Mouse (Mus musculus) gastrocnemius, adult 2 months (tissue): ENCODE measurements around the gene Mrpl48. TPM values are rescaled to one million over a fixed set of nuclear protein-coding genes. Genes with fewer than 3 reads are reported as not detected.
A peak's percentile ranks its signal among the peaks of the same experiment; 100 is the strongest.

Experiments
- DNase-seq: peaks from one replicate; pipeline ENCODE4 v3.0.0; 2022
- H3K27ac ChIP-seq: fragments of 200-600 bp; 2 replicates; pipeline ENCODE4 v1.8.1; 2022; ENCODE audit warnings: mild to moderate bottlenecking
- H3K4me3 ChIP-seq: fragments of 200-600 bp; 2 replicates; pipeline ENCODE4 v1.8.1; 2022; ENCODE audit warnings: mild to moderate bottlenecking, moderate library complexity
- CTCF ChIP-seq: fragments of 200-600 bp; IDR thresholded peaks from 2 replicates; pipeline ENCODE4 v1.8.1; 2022; ENCODE audit warnings: antibody characterized with exemption, mild to moderate bottlenecking, moderate library complexity
- intact Hi-C: fragments of 180-260 bp; cut with DNase I; formaldehyde crosslinking; loops from one replicate; pipeline ENCODE4 v1.15.1; 2025
- long read RNA-seq, 2 experiments: library from polyadenylated mRNA; stranded (forward); transcript quantifications; one replicate each; pipeline ENCODE4 v2.0.0; 2021
- total RNA-seq, 2 experiments: library from RNA; stranded (reverse); gene quantifications; 2 replicates each; pipeline ENCODE4 v1.2.3; 2021

Mrpl48 gene
- 10 to 100 TPM; 55.0 to 60.2 TPM for total RNA-seq
- long read RNA-seq, experiment 1, full-length matches to known transcripts: 66 of 73 reads
- long read RNA-seq, experiment 1, partial matches to known transcripts: 1 of 73 reads
- long read RNA-seq, experiment 1, other reads (novel, unspliced or antisense): 6 of 73 reads
- long read RNA-seq, experiment 2, full-length matches to known transcripts: 65 of 72 reads
- long read RNA-seq, experiment 2, partial matches to known transcripts: 1 of 72 reads
- long read RNA-seq, experiment 2, other reads (novel, unspliced or antisense): 6 of 72 reads

GRCm38 (mm10) chr7:100608130-100608741 is at the start of gene Mrpl48:
Gene Mrpl48 (minus strand): TSS chr7:100608301.
- intact Hi-C loops: no loop called here
- Histone ChIP-seq H3K27ac (peak within 1 kb of the TSS; percentile 96), H3K4me3 (peak within 1 kb of the TSS; percentile 100)
- TF ChIP-seq CTCF: no peak
- DNase-seq: peak; percentile 84

DNA sequence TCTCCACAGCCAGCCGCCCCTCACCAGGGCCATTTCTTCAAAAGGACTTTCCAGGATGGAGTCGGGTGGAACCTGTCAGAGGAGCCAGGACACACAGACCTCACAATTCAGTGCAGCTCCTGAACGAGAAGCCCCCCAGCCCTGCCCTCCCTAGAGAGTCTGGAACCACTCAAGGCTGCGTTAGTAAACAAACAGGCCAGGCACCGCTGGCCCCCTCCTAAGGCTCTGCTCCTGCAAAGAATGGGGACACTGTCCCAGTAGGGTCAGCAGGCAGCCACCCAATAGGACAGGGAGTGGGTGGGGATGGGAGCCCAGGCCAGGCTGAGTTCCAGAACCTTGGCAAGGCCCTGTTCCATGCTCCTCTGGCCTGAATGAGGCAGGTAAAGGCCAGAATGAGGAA is 48.6 kb upstream of the Mrpl48 start:
- H3K27ac ChIP-seq: peak overlapping the region; percentile 77
- H3K4me3 ChIP-seq: peak overlapping the region; percentile 31; the same call in 1 of the 2 replicates
- DNase-seq: peak; percentile 64
- TF ChIP-seq CTCF: no peak
- intact Hi-C loops: no loop called here

GRCm38 (mm10) chr7:100654441-100654840 is 46.3 kb upstream of the Mrpl48 start:
- DNase-seq: no peak
- intact Hi-C loops: no loop called here
- H3K4me3 ChIP-seq: no peak overlapping the region
- peak overlapping the region; percentile 28; the same call in 1 of the 2 replicates for H3K27ac ChIP-seq
- no peak for TF ChIP-seq CTCF

- DNase-seq: no peak
- TF ChIP-seq CTCF: no peak
- Histone ChIP-seq H3K4me3 (no peak overlapping the region), H3K27ac (0 out of 2 replicates have a peak overlapping the region, but pooled peaks have one; percentile 28)
- intact Hi-C loops: no loop called here
Observed at GRCm38 (mm10) chr7:100653480-100654266, 45.6 kb upstream of the Mrpl48 start.

DNA sequence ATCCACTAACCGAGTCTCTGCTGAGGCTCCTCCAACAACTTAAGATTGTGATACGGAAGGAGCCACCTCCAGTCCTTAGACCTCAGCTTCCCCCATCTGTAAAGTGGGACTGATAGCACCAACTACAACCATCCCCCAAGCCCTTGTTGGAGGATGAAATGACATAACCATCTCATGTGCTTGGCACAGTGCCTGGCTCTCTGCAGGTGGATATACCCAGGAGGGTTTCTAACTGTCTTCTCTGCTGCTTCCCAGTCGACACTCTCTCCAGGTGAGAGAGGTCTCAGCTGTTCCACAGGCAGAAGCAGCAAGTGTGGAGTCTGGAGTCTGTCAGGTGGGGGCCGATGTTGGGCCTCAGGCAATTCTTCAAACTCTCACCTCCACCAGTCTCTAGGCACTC is 42.9 kb upstream of the Mrpl48 start:
- intact Hi-C loops: no loop called here
- no peak for DNase-seq

GRCm38 (mm10) chr7:100650421-100650820 is 42.3 kb upstream of the Mrpl48 start:
- no peak overlapping the region for H3K4me3 ChIP-seq
- TF ChIP-seq CTCF: no peak
- H3K27ac ChIP-seq: peak overlapping the region; percentile 35; the same call in 1 of the 2 replicates
- DNase-seq: no peak
- intact Hi-C loops: no loop called here

More for the DNA sequence above, 42.9 kb upstream of the Mrpl48 start:
- H3K4me3 ChIP-seq: no peak overlapping the region
- peak overlapping the region; percentile 35; the same call in 1 of the 2 replicates for H3K27ac ChIP-seq
- no peak for TF ChIP-seq CTCF

GRCm38 (mm10) chr7:100649826-100650225 is 41.7 kb upstream of the Mrpl48 start:
- no peak for DNase-seq
- intact Hi-C loops: no loop called here
- peak overlapping the region; percentile 35 for H3K27ac ChIP-seq
- no peak for TF ChIP-seq CTCF
- no peak overlapping the region for H3K4me3 ChIP-seq

DNA sequence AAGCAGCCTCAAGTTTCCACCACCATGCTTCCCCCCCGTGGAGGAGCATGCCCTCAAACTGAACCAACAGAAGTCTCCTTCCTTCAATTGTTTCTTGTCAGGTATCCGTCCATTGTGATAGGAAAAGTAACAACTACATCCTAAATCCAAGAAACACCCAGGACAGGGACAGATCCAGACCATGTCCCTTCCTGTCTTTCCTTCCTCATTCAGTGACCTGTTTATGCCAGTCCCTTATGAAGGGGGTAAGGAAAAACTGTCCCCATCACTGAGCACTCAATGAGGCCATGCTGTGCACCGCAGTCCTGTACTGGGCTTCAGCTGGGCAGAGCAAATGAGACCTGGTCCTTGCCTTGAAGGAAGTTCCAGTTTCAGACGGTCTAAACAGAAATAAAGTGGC is 41.0 kb upstream of the Mrpl48 start:
- intact Hi-C loops: no loop called here
- DNase-seq: no peak
- no peak overlapping the region for H3K4me3 ChIP-seq
- no peak for TF ChIP-seq CTCF
- peak overlapping the region; percentile 35 for H3K27ac ChIP-seq

GRCm38 (mm10) chr7:100645147-100645546 is 37.0 kb upstream of the Mrpl48 start:
- TF ChIP-seq CTCF: peak; percentile 80
- intact Hi-C loops: loop anchor here (1.0 to 2.0 kb wide), 2 partner anchors 18 to 40 kb away; no protein-coding TSS in a partner anchor
- peak; percentile 76 for DNase-seq
- Histone ChIP-seq H3K27ac (no peak overlapping the region), H3K4me3 (no peak overlapping the region)

DNA sequence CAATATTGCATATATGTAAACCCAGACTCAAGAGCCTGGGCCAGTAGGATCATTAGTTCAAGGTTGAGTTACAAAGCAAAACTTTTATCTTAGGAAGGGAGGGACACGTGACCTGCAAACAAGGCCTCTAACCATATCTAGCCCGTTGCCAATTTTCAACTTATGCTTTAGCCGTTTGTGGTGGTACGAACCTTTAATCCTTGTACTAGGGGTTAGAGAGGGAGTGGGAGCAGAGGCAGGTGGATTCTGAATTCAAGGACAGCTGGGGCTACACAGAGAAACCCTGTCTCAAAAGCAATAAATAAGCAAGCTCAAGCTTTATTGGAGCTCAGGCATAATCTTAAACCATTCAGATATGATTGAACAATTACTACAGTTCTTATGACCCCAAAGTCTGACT is 34.3 kb upstream of the Mrpl48 start:
- TF ChIP-seq CTCF: no peak
- intact Hi-C loops: no loop called here
- Histone ChIP-seq H3K27ac (no peak overlapping the region), H3K4me3 (no peak overlapping the region)
- DNase-seq: no peak

GRCm38 (mm10) chr7:100637657-100638056 is 29.6 kb upstream of the Mrpl48 start:
- no peak overlapping the region for H3K27ac ChIP-seq
- H3K4me3 ChIP-seq: no peak overlapping the region
- TF ChIP-seq CTCF: peak; percentile 66
- intact Hi-C loops: loop anchor here (2.0 kb wide), 1 partner anchor 117 kb away; no protein-coding TSS in a partner anchor
- no peak for DNase-seq

- Histone ChIP-seq H3K27ac (no peak overlapping the region), H3K4me3 (no peak overlapping the region)
- intact Hi-C loops: no loop called here
- no peak for TF ChIP-seq CTCF
- DNase-seq: no peak
Observed at GRCm38 (mm10) chr7:100624538-100624937, 16.4 kb upstream of the Mrpl48 start.

- H3K27ac ChIP-seq: no peak overlapping the region
- intact Hi-C loops: no loop called here
- H3K4me3 ChIP-seq: no peak overlapping the region
- TF ChIP-seq CTCF: peak; percentile 27; the same call in 1 of the 2 replicates
- DNase-seq: no peak
Observed at GRCm38 (mm10) chr7:100622277-100622676, 14.2 kb upstream of the Mrpl48 start.
